Mouse (Mus musculus) mature B cell (primary cell): ENCODE measurements around the gene Rbm28.

Experiments
- in situ Hi-C: fragments of 300-500 bp; cut with MboI; formaldehyde crosslinking; loops from 2 replicates; pipeline ENCODE4 v1.14.3; 2019

The Rbm28 gene

DNA sequence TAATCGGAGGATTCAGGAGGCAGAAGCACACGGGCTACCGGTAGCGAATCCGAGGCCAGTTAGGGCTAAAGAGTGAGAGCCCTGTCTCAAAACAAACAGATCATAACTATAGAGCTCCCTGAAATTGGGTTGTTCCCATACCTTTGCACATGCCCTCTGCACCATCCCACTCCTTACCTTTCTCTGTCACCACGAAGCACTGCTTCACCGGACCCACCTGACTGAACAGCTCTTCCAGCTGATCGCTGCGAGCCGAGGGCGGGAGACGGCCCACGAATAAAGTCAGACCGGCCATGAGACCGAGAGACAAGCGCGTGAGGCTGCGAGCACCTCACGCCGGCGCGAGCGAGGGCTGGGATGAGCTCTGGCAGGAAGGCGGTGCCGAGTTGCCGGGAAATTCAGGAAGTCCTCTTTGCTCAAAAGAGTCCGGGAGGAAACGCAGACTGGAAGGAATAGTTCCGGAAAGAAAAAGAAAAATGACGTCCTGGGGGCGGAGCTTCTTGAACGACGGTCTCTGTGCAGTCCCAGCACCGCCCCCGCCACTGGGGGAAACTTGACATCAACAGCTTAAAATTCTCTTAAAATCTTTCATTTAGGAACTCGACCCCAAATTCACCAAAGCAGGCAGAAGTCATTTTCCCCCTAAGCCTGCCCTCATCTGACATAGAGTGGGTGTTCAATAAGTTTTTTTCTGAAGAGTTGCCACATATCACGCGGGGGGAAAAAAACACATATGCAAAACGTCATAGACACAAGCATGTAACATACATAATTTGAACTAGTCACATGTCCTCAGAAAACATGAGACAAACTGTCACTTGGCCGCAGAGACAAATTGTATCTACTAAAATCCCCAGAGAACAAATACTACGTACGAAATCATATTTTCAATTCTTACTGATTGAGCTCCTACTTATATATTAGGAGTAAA is at the start of gene Rbm28:
Gene Rbm28, minus strand, starts transcription at position 693 of the 931 bp plus-strand sequence.
- in situ Hi-C loops = no loop called here

DNA sequence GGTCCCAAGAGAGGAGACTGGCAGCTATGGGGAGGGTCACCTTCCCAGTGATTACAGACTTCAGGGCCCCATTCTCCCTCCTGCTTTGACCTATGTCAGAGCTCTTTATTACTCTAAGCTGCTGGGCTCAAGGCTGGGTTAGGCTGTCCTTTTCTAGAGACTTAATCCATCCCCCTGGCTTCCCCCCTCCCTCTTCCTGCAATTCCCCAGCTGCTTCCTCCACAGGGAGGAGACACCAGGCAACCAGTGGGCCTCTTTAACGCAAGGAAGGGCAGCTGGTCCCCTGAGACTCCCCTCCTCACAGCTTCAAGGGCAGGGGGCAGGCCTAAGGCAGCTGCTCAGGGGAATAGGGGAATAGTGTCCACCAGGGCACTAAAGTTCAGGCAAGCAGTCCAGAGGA is 49.4 kb upstream of the Rbm28 start:
- in situ Hi-C loops = no loop called here

DNA sequence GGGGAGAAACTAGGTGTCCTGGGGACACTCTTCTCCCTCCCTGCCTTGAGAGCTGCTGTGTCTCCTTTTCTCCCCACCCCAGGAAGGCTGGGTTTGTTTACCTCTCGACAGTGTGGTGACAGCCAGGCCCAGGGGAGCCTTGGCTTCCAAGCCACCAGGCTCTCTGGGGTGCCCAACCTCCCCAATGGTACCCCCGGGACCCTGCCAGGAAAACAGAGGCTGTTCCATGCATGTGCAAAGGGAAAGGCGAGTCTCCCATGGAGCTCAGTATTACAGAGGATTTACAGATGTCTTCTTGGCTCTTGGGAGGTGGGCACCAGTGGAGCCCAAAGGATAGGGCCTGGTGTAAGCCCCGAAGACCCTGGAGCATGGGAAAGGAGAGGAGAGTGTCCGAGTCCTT is 48.6 kb upstream of the Rbm28 start:
- in situ Hi-C loops = no loop called here

DNA sequence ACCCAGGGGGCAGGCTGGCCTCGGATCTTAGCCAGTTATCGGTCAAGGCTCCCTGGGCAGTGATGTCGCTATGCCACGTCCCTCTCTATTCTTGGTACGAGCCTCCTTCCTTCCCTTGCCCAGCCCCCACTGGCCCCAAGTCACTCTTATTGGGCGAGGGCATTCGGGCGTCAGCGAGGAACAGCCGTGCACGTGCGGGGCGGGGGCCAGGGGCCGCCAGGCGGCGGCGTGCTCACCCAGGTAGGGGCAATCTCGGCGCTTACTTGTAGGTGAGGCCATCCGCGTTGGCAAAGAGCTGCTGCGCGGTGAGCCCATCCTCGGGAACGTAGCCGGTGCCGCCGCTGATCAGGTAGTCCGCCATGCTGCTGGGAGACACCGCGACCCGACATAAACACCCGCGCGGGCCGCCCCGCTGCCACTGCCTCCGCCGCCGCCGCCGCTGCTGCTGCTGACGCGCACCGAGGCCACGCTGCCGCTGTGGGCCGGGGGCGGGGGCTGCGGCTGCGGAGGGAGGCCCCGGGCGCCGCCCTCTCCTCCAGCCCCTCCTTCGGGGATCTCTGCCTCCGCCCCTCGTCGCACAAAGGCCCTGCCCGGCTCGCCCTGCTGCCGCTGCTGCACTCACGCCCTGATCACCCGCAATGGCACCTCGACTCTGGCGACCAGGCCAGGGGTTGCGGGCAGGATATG is 47.1 kb upstream of the Rbm28 start:
- in situ Hi-C loops = no loop called here

DNA sequence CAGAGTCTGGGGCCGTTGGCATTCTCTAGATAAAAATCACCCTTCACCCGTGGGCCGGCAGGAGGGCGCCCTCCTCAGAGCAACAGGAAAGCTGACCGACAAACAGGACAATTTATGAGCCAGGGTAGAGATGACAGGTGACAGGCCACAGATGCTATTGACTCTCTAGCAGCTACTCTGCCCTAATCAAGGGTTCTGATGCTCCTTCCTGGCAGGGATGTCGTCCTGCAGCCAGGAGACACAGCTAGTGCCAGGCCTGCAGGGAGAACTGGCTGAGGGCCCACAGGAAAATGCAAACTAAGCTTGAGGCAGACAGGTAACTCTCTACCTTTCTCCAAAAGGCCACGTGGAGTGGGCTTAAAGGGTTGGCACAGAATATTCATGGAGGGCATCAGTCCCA is 46.3 kb upstream of the Rbm28 start:
- in situ Hi-C loops = no loop called here

DNA sequence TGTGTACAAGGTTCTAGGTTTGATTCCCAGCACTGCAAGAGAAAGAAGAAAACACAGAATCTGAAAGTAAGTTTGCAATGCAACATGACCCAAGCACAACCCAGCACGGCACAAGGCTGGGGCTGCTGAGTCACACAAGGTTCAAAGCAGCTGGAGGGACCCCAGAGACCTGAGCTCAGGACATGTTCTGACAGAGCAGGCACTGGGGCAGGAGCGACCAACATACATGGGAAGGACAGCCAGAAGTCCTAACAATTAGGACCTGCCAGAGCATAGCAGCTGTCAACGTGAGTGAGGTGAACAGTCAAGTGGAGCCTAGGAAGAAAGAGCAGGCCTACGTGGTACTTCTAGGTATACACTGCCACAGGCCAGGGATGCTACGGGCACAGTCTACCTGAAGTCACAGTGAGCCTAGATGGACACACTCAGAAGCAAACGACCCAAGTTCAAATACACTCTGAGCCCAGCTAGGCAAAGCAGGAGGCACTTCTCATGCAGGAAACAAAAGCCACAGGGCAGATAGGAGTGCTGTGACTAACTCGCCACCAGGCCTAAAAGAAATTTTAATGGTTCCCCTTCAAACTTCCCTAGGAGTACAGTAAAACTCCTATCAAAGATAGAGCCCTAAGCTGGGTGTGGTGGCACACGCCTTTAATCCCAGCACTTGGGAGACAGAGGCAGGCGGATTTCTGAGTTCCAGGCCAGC is 45.6 kb upstream of the Rbm28 start:
- in situ Hi-C loops = no loop called here

DNA sequence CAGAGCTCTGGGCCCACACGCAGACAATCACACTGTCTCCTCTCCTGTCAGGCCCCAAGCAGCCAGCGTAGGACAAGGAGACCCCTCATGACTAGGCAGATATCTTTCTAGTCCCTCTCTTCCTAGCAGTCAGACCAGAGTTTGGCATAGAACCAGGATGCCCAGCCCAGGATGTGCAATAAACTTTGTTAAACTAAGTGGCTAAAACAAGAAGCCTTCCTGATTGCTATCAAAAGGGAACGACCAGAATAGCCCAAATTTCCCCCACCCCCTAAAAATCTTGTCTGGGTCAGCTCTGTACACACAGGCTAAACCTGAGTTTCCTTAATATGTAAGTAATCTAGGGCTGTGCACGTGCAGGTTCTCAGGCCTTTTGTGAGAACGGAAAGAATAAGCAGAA is 43.4 kb upstream of the Rbm28 start:
- in situ Hi-C loops = no loop called here

DNA sequence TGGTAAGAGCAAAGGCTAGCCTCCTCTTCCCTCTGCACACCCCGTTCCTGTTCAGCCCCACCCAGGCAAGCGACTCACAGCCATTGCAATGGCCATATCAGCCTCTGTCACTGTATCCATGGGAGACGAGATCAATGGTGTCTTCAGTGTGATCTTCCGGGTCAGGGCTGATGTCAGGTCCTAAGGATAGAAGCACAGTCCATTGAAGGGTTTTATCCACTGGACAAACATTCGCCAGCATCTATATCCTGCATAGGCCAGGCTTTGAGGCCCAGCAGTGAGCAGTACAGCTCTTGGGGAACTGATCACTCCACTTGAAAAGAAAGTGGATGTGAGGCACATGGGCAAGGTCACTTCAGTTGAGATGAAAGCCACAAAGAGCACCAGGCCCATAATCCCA is 42.2 kb upstream of the Rbm28 start:
- in situ Hi-C loops = no loop called here

DNA sequence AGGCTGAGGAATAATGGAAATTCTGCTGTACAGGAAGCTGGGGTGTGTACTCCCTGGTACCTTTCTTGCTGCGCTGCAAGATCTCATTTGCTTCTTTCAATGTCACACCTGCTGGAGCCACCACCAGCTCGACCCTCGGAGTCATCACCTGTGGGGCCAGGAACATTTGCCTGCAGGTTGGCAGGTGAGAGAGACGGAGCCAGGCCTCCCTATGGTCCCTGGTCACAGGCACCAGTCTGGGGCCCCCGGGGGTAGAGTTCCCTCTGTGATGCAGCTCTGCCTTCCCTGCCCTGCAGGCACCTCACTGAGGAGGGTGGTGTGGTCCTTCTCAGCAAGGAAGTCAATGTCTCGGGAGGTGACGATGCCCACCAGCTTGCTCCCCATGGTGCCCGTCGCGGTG is 41.2 kb upstream of the Rbm28 start:
- in situ Hi-C loops = no loop called here

DNA sequence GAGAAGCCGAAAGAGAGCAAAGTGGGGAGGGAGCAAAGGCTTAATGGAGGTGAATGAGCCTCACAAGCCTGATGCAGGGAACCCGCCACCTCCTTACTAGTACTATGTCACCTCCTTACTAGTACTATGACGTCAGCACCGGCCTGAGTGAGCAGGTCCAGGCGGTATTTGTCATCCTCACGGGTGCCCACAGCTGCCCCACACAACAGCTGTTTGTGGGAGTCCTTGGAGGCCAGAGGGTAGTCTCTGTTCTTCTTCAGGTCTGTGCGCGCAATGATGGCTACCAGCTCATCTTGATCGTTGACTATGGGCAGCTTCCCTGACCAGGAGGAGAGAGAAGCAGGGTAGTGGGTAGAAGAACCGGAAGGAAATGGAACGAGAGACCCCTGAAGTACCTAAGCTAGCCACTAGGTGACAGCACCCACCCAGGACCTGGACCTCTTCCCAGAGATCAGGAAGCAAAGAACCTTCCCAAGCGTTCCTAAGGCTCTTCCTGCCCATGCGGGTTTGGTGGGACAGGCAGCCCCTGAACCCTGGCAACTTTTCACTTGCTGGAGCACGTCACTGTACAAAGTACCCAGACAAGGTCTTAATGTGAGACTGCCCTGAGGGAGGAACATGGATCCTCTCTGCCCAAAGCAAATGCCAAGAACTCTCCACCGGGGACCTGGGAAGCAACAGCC is 40.3 kb upstream of the Rbm28 start:
- in situ Hi-C loops = loop anchor here (5.0 kb wide), 1 partner anchor 37 kb away; no protein-coding TSS in a partner anchor

DNA sequence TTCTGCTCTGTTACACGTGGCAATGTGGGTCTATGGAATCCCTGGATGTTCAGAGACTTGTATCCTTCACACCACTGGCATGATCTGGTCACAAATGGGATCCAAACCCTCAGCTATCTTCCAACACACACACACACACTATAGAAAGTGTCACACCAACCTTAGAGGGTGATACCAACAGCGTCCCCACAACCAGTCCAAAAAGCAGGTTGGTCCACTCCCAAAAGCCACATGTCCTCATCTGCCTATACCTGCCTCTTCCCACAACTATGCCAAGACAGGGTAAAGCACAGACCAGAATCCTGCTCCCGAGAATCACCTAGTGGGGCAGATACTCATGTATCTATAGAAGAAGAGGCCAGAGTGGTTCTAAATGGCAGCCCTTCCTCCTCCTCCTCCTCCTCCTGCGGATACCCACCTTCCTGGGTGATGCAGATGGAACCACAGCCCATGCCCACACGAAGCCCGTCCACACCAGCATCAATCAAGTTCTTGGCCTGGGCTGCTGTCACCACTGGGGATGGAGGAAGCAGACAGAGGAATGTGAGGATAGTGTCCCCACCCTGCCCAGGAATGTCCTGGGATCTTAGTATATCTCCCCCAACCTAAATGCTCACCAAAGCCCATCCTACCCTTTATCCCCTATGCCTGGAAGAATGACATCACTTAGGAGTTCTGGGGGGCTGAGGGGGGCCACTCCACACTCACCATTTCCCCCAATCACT is 39.2 kb upstream of the Rbm28 start:
- in situ Hi-C loops = loop anchor here (5.0 kb wide), 1 partner anchor 38 kb away; no protein-coding TSS in a partner anchor

DNA sequence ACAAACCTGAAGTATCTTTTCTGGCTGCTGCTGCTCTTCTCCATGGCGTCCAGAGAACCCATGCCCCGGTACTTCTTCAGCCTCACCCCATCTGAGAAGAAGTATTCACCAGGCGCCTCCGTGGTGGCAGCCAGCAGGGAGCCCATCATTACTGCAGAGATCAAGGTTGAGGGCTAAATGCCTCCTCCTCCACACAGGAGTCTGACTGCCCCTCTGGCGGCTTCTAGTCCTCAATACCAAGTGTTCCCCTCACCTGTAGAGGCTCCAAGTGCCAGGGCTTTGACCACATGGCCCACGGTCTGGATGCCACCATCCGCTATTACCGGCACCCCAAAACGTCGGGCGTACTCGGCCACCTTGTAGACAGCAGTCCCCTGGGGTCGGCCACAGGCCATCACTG is 38.3 kb upstream of the Rbm28 start:
- in situ Hi-C loops = loop anchor here (5.0 kb wide), 1 partner anchor 39 kb away; no protein-coding TSS in a partner anchor

DNA sequence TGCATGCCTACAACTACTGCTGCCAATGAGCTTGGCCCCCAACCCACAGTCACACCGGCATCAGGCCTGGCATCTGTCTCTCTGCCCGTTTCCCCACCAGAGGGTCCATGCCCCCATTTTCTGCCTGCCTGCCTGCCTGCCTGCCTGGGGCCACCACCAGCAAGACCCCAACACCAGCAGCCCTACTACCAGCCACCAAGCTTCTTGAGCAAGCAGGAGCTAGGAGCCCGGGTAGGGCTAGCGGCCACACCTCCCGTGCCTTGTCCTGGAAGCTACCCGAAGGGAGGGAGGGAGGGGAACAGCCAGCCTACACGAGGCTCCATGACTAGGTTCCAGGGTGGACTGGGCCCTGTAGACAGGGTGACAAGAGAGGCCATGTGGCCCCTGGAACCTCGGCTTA is 37.2 kb upstream of the Rbm28 start:
- in situ Hi-C loops = loop anchor here (5.0 kb wide), 1 partner anchor 40 kb away; no protein-coding TSS in a partner anchor

DNA sequence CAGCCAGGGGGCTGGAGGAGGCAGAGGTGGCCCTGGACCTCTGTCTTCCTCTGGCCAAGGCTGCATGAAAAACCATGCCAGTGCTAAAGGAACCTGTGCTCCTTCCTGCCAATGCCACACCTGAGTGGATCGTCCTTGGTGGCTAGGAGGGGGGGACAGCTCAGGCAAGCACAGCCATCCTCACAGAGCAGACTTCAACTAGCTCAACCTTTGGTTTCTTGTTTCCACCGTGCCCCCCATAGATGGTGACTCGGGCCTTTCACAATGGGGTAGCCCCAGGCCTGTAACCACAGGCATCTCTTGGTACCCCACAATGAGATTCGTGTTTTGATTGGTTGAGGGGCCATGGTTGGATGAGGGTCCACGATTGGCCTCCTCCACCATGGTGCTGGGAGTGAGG is 36.5 kb upstream of the Rbm28 start:
- in situ Hi-C loops = loop anchor here (5.0 kb wide), 1 partner anchor 41 kb away; no protein-coding TSS in a partner anchor

DNA sequence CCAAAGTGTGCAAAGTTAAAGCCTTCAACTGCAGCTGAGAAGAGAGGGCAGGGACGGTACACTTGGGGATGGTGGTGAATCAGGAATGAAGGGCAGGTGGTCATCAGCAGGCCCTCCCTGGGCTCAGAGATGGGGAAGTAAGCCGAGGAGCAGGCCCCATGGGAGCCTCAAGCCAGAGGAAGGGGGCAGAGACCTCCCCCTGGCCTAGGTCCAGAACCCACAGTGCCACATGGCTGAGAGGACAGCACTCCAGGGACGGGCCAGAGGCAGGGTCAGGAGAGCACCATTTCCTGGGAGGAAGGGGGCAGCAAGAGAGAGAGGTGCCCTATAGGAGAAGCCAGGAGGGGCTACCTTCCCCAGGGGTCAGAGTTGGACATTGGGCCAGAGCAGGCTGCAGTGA is 35.7 kb upstream of the Rbm28 start:
- in situ Hi-C loops = loop anchor here (5.0 kb wide), 1 partner anchor 42 kb away; no protein-coding TSS in a partner anchor

DNA sequence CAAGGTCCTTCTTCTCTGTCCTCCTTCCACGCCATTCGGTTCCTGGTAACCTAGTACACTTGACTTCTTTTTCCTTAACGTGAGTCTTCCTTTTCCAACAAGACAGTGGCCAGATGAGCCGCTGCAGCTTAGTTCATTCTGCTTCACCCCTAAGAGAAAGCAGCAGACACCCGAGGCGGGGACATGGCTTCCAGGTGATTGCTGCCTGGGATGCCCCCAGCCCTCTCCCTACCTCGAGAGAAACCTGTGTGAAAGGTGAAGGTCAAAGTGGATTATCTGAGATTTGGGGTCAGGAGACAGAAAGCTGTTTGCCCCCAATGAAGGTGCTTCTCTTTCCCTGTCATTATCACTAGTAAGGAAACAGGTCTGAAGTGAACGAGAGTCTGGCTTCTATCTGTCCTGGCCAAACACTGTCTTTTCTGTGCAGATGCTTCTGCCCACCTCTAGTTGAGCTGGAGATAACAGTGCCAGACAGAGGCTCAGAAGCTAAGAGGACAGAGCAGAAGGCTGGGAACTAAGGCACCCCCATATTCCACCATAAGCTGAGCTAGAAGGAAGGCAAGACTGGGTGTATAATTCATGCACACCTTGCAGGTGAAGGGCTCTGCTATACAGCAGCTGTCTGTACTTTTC is 34.5 kb upstream of the Rbm28 start:
- in situ Hi-C loops = no loop called here

DNA sequence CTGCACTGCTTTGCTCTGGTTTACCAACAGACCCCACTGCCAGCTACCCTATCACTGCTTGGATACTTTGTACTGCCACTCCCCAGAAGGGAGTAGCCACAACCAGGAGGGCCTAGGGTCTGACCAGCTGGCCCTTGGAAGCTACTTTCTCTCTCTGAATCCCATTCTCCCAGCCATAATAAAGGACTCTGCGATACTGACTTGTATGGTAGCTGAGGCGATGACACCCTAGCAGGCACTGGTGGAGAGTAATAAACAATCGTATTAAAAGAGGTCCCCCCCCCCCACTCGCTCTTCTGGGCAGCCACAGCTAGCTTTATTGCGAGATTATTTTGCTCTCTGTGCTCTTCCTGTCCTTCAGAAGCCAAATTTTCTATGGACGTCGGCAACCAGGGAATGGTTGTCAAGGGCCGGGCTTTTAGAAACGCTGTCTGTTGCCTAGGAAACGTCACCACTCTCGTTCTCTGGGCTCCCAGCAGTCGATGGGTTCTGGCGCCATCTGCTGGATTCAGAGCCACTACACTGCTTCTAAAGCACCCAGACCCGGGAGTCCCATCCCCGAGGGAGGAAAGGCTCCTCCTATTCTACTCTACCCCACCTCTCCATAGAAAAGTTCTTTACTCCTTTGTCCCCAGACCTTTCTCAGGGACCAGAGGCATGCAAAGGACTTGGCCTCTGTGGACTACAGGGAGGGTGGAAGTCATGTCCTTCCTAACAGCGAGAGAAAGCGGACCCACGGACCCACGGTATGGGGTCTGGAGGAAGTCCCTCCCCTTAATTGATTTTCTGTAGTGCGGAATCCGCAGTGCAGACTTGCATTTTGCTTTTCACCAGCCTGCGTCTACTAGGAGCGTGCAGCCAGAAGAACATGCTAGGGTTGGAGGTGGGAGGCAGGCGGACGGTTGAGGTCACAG is 33.8 kb upstream of the Rbm28 start:
- in situ Hi-C loops = no loop called here

DNA sequence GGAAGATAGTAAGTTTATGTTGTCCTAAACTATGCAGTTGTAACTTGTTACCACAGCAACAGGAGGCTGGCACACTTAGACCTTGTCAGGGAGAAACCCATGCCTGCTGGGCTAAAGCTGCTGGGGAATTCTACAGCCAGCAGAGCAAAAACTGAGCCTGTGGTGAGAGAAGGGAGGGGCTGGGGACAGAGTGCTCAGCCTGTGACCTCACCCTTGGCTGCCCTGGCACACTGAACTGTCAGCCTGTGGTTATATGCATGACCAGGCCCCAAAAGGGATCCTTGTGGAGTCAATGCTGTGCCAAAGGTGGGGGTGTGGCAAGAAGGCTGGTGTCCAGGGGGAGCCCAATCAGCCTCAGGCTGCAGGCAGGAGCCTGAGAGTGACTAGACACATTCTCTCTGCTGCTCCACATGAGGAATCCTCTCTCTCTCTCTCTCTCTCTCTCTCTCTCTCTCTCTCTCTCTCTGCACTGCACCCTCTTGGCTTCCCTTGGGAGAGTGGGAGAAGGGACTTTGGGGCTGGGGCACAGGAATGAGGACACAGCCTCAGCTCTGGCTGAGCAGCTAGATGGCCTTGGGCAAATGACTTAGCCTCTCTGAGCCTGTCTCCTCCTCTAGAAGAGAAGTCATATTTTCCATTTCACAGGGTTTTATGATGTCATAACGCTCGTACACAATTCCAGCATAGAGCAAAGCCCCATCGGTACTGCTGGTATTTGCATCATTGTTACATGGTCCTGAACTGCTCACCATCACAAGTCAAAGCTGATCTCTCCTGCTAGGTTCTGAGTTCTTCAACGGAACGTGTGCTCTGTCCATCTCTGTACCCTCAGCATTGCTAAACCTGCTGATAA is 31.3 kb upstream of the Rbm28 start:
- in situ Hi-C loops = no loop called here
